Mouse (Mus musculus): ENCODE measurements at regions not wholly inside any gene's neighbourhood (a gene's known extent, or its start where the extent isn't known, plus 50 kb on each side); places are given as distances from the start of the nearest gene placed in this dataset.

DNA sequence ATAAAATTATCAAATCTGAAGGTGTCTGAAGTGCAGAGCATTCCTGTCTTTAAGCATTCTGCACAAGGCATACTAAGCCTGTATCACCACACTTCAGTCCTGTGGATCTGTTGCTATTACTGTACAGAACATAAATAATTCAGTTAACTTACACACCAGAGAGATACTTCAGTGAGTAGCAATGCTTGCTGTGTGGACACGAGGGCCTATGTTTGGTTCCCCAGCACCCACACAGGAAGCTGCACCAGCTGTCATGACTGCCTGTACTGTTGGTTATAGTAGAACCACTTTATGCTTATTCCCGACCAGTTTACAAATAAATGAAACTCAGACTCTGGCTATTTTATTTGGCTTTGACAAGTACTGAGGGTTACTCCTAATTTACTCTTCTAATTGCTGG is 271.7 kb downstream of the Slc30a10 start:
- no peak for DNase-seq (ENCODE audit: low read depth)

DNA sequence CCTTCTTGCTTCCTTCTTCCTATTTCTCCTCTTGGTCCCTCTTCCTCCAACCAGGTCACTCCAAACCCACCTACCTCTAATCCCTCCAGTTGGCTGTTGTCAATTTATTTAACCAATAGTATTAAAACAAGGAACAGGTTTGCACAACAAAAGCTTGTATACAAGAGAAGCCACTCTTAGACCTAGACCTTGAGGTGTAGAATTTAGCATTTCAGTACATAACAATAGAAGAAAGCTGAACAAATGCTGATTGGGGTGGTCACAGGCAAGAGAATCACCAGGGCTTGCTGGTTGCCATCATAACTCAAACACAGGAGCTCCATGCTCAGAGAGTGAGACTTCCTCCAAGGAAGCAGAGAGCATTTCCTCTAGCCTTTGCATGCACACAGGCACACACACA is 272.2 kb downstream of the Slc30a10 start:
- no peak for DNase-seq (ENCODE audit: low read depth)

DNA sequence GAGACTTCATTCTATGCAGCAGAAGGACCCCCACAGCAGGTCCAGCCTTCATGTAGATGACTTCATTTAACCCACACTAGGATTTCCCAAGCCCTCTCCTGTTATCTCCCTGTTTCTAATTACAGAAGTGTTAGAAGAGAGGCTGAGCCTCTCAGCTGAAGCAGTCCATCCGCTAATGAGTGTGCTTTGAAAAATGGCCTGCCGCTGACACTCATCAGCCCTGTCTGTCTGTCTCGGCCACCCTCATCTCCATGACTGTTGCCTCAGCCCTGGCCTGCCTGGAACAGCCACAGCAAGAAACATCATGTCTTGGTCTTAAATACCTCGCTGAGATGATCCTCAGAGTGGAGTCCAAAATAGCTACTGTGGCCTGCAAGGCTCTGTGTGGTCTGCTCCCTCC is 273.1 kb downstream of the Slc30a10 start:
- DNase-seq (ENCODE audit: low read depth), result no peak

DNA sequence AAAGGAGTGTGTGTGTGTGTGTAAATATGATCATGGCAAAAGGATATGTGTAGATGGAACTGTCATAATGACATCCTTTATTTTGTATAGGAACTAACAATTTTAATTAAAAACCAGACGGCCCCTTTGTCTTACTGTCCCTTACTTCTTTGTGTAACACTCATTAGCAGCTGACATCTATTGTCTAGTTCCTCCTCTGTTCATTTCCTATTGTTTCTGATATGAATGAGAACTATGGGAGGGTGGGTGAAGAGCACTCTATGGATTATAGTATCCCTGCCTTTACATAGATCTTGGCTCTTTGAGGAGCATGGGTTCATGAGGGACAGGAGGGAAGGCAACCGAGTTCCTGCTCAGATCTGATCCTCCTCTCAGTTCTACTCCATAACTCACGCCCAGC is 273.8 kb downstream of the Slc30a10 start:
- no peak for DNase-seq (ENCODE audit: low read depth)

DNA sequence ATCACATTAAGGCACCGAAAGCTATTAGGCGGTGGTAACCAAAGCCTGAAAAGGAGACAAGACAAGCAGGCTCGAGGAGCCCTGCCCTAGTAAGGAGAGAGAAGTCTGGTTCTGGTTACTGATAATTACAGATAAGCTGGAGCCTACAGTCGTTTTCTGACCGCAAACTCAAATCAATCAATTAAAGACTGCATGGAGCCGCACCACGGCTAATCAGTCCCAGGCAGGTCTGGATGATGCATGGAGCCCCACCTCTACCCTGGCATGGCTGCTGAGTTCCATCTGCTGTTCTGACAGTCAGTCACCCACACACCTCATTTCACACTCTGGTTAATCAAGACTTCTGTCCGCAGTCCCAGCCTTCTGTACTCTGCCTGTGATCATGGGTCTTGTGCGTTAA is 276.4 kb downstream of the Slc30a10 start:
- DNase-seq (ENCODE audit: low read depth), result no peak

DNA sequence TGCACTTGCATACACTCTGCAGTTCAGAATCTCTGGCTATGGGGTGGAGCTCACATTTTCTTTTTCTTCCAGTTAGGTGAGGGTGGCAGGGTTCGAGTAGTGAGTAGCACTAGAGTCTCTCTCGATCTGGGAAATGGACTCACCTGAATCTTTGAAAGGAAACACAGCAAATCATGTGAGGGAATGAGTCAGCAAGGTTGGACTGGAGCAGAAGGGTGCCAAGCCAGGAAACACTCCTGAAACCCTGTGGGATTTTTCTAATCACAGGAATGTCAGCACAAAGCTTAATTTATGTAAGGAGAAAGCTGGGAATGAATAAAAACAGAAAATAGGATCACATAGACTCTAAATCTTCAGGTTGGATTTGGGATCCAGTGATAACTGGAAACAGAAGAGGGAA is 282.1 kb downstream of the Slc30a10 start:
- no peak for DNase-seq (ENCODE audit: low read depth)

DNA sequence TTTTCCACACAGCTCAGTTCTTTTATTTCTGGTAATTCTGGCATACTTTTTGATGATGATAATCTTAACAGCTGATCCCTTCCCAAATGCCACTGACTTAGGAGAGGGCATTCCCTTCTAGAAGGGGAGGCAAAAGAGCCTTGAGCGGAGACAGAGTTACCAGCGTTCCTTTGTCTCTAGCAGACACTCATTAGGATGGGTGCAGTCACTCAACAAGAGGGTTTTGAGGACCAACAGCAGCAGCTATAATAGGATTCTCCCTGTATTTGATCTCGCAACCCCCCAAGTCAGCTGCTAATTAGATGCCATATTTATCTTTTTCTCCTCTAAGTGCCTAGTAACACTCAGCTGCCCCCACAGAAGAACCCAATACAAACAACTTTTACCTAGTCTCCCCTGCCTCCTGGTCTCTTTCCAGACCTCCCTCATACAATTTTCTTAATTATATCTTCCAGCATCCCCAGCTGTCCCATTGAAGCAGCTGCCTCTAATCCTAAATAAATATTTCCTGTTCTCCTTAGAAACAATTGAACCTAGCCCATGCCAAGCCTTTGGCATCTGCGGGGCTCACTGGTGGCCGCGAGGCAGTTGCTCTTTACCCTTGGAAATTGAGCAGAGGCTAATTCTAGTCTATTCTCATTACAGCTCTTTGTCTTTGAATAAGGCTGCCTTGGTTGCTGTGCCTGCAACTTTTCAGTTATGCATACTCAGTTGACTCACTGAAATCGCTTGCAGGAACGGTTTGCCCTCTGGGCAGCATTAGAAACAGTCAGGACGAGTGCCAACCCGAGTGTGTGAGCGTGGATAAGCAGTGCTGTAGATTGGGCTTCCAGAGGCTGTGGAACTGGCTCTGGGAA is 286.6 kb downstream of the Slc30a10 start:
- no peak for DNase-seq (ENCODE audit: low read depth)

DNA sequence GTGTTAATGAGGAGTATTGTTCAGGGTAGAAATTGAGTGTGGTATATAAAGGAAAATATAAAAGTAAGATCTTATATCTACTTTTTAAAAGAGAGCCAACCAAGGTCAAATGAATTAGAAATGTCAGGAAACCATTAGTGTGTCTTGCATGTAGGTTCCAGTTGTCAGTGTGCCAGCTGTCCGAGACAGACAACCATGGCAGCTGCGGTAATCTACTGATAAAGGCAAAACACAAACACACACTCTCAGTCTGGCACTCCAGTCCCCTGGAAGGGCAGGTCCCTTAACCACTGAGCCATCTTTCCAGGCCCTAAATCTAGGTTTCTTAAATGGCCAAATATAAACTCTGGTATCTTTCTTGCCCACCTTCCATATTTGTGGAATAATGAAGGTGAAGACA is 294.6 kb downstream of the Slc30a10 start:
- DNase-seq (ENCODE audit: low read depth), result no peak

DNA sequence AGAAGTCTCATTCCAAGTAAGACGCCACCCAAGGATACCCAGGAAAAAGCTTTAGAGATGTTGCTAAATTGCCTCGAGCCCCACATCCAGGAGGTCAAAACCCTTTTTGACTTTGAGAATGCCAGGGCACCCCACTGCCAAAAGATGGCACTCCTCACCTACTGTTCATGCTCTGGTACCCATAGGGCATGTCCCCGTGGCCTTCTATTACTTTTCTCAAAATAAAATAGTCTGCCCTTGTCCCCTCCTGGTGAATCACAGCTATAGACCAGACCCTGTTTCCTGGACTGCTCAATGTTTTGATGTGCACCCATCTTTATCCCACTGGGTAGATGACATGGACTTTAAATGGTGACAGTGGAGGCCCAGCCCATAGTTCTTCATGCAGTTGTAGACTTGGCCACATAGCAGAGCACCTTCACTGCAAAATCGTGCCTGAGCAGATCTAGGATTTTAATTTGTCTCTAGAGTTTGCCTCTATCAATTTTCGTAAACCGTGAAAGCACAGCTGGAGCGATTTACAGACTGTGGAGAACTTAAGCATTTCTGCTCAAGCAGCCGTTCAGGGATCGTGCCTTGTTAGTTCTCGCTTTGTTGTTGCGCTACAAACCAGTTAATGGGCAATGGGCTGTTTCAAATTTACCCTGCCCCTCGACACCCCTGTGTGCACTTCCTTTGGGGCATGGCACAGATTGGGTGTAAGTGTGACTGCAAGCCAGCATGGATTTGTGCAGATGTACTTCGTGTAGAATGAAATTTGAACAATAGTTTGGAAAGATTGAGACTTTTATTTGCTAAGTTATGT is 300.0 kb downstream of the Slc30a10 start:
- no peak for DNase-seq (ENCODE audit: low read depth)

DNA sequence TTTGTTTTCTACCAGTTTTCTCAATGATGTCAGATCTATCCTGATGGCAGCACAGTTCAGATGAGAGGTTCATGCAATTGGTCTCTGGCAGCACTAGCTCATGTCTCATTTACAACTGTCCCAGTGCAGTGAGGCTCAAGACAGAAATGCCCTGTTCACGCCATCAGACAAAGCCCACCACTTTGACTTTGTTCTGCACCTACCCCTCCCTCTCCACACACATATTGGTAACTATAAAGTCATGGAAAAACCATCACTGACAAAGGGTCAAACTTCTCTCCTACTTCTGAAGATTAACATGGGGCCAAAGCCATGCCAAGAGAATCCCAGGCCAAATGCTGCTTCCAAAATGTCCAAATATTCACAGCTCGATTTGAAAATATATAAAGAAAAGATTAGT is 302.7 kb downstream of the Slc30a10 start:
- DNase-seq (ENCODE audit: low read depth), result no peak

DNA sequence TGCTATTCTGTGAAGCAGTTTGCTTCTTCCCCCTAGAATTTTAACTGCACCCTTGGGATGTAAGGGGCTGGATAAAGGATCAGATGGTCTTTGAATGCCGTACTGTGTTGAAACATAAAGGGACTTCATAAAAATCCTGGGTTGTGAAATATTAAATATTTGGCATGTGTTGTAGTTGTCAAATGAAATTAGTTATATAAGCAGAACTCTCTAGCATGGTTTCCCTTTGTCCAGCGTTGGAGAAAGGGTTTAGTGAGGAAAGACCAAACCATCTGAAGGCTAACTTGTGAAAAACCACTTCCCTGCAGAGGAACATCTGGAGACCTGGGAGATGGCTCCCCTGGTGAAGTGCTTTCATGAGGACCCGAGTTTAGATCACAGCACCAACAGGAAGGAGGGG is 319.6 kb downstream of the Slc30a10 start:
- no peak for DNase-seq (ENCODE audit: low read depth)

DNA sequence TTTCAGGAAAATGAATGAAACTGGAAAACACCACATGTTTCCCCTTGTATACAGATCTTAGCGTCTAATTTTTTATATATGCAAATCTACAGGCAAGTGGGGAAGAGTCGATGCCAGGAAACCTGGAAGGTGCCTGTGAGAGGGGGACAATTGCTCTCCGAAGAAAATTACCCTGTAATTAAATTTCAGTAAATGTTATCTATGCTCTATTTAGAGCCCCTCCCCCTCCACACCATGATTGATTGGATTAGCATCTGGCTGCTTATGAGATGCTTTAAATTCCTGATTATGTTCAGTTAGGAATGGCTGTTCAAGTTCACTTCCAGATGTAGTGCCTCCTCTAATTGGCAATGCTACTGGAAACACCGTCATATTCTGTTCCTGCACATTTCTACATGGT is 325.0 kb downstream of the Slc30a10 start:
- DNase-seq (ENCODE audit: low read depth), result no peak

DNA sequence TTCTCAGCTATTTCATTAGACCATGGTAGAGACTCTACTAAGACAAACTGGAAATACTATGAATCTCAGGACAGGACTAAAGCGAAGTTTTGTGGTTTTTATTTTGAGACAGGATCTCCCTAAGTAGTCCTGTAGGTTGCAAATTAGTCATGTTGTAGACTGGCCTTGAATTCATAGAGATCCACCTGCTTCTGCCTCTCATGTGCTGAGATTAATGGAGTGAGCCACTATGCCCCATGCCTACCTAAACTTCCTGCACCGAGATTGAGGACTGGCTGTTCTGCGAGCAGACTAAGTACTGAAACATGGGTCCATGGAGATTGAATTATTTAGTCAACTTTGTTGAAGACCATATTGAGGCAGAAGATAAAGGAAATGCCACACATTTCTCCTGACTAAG is 315.0 kb downstream of the Lyplal1 start:
- no peak for DNase-seq (ENCODE audit: low read depth)

DNA sequence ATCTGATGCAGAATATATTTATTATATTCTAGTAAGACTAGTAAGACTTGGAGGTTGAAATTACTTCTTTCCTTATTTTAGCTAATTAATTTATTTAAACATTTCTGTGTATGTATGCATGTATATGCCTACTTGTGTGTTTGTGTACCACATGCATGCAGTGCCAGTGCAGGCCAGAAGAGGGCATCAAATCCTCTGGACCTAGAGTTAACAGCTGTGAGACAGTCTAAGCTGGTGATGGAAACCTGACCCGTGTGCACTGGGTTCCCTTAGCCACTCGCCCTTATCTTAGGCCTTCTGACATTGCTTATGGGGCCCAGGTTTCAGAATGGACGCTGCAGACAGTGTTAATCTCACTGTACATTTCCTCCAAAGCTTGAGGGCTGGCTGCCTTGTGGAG is 302.2 kb downstream of the Lyplal1 start:
- no peak for DNase-seq (ENCODE audit: low read depth)

DNA sequence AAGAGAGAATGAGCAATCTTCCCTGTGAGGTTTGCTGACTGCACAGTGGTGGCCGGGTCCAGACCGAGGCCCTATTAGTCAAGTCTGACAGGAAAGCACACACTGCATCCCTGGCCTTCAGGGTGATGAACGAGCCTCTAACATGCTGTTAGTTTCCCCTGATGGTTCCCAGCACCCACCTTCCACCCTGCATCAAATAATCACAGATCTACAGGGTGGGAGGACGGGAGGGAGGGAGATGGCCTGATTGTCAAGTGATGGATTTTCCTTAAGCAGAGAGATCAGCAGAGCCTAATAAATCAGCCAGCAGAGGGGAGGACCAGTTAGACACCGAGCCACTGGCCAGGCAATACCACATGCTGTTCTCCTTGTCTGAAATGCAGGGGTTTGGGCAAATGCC is 298.1 kb downstream of the Lyplal1 start:
- no peak for DNase-seq (ENCODE audit: low read depth)

DNA sequence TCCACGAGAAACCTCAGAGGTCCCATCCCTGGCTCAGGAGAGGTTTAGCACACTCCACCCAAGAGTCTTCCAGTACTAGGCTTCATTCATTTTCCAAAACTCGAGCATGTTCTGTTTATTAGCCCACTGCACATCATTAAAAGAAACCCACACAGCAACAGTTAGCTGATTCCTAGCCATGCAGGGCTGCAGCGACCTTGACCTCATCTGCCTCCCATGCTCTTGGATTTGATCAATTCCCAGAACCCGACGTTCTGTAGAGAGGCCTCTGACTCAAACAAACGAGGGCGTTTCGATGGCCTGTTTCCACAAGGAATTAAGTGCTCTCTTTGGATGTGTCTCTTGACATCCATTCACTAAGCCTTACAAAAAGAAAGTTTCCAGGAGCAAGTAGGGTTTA is 294.9 kb downstream of the Lyplal1 start:
- no peak for DNase-seq (ENCODE audit: low read depth)

DNA sequence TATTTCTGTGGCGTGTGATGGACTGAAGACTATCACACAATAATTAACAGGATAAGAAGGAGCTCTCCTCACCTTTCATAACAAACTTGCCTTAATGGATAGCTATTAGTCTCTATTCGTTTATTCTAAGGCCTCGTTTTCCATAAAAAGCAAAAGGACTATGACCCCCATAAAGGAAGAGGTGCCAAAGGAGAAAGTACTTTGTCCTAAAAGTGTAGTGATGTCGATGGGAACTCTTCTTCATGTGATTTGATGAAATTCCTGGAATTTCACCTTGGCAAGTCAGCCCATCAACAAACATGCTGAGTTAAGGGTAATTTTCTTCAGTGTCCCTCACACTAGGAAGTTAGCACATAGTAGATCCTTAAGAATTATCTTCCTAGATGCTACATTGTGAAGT is 293.9 kb downstream of the Lyplal1 start:
- no peak for DNase-seq (ENCODE audit: low read depth)

DNA sequence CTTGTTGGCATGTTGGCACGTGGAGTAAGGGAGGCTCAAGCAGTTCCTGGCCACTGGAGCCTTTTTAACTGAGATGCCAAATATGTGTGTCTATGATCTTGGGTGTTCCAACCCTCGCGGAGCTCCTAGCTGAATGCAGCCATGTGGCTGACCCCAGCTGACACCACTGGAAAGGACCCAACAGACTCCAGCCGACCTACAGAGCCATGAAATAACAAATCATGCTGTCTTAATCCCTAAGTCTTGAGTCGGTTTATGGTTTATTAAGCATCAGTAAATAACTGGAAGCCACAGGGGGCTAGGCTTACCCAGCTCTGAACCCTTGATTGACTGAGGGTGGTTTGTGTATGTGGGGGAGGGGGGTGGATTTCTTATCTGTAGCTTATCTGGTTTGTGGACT is 293.2 kb downstream of the Lyplal1 start:
- DNase-seq (ENCODE audit: low read depth), result no peak

DNA sequence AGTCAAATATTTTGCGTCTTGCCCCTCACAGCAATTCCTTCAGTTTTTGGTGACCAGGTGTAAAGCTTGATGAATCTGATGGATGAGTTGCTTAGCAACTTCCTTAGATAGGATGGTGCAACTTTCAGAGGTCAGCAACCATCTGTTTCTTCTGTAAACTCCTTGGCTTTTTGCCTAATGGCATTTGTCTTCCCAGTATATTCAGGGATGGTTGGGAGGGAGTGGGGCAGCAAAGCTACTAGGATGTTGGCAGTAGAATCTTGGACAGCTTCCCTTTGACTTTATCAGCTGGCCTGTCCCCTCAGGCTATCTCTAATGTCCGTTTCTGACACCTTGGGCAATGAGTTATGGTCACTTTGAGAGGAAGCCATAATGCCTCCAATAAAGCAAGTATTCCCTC is 289.1 kb downstream of the Lyplal1 start:
- no peak for DNase-seq (ENCODE audit: low read depth)

DNA sequence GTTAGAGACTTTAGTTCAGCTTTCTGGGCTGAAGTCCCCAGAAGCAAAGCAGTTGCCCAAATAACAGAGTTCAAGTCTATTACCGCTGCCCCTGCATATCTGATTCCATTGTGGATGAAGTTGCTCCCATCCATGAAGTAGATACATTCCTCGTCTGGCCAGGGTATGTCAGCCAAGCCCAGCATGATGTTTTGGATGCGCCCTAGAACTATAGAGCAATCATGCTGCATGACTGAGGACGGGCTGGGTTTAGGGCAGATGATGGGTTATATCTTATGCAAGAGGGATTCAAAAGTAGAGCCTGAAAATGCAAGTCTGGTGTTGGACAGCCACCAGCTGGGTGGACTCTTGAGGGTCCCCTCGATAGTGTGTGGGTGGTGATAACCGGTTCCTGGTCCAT is 288.6 kb downstream of the Lyplal1 start:
- DNase-seq (ENCODE audit: low read depth), result no peak

DNA sequence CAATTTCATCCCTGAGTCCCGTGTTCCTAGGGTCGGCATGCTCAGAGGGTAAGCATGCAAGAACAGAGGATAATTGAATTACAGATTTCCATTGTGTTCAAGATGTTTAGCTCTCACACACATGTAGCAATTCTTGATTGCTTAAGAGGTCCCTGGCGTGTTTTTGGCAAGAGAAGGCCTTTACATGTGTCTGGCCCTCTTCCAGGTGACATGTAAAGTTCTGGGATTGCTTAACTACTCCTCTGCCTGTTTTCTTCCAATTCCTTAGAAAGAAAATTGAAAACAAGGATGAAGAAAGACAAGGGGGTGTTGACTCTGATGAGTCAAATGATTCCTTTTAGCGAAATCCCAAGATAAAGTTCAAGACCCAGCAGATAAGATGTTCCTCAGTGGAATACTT is 285.1 kb downstream of the Lyplal1 start:
- no peak for DNase-seq (ENCODE audit: low read depth)

DNA sequence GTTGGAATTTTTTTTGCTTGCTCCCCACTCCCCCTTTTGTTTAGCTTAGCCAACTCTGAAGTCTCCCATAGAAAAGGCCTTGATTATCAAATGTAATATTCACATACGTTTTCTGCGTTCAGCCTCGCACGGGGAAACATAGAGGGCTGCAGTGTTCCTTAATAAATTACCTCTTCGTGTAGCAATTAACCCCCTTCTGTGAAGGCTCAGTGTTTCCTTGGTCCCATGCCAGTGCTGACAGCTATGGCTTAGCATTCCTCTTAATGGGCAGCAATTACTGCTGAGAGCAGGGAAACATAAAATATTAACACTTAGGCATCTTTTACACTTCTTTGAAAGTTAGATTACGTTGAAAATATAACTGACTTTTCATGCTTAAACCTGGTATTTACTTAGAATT is 282.9 kb downstream of the Lyplal1 start:
- DNase-seq (ENCODE audit: low read depth), result no peak

DNA sequence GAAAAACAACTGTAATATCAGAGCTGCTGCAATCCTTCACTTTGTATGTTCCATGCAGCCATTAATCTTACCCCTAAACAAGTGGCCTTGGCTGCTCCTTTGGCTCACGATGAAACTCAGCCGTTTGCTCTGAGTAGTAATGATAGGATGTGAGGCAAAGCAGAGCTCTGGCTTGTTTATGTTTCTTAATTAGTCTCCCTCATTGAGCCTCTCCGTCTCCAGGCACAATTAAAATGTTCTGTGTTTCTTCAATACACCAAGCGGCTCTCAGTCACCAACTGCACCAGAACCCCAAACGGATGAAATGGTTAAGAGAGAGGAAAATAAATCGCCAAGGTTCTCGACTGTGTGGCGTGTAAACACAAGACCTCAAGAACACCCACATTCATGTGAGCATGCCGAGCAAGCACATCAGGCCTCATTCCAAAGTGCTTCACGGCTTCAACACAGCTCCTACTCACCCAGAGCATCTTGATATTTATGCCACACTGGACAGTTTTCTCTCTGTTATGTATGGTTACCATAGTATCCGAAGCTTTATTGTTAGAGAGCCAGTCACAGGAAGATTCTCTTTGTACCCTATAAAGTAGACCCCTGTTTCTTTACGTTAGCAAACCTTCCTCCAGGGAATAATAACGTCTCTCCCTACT is 280.4 kb downstream of the Lyplal1 start:
- no peak for DNase-seq (ENCODE audit: low read depth)

Measured in induced T-regulatory cell, adult 2 months (primary cell).